8 mouse cellular contexts compared by ENCODE assay signal in genomic region chr8:94036541-94036940, GRCm38 (mm10). TPM values are rescaled to one million over a fixed set of nuclear protein-coding genes. Genes with fewer than 3 reads are reported as not detected.
DNase-seq lines count a peak whose midpoint lies in the region; ATAC-seq lines count a peak whose summit lies in the region.
"Not testable (repeated sequence)": the region's sequence is repeated elsewhere in the genome, so short reads cannot be mapped to it uniquely, and the experiment has no call there.

No protein-coding gene starts in this region.

- peaks cover 5 to 28% of the 10 kb centered on the region in 2 experiments; a peak in 3 of 4 replicates for H3K4me1 ChIP-seq in heart, embryonic 14.5 days (ENCODE audit: control insufficient read depth in 2 of 2, insufficient read depth in 2 of 2, low read length in 2 of 2)
- peaks cover 44% of the 10 kb centered on the region for H3K4me1 ChIP-seq in liver, embryonic 15.5 days (replicated peaks)
- H3K4me1 ChIP-seq in neural tube, embryonic 11.5 days (ENCODE audit: control insufficient read depth, insufficient read depth, low read length): peaks cover 12% of the 10 kb centered on the region
- peaks cover 19% of the 10 kb centered on the region for H3K4me1 ChIP-seq in stomach, embryonic 16.5 days (ENCODE audit: control insufficient read depth, insufficient read depth, low read length)

- 0% methylated on average over 21 of the region's 32 CpGs for WGBS in heart, embryonic 14.5 days
- WGBS in liver, embryonic 15.5 days (ENCODE audit: insufficient replicate concordance): under 1% methylated on average over 29 of the region's 32 CpGs
- under 1% methylated on average over 22 of the region's 32 CpGs for WGBS in neural tube, embryonic 11.5 days
- under 1% methylated on average over 21 of the region's 32 CpGs for WGBS in stomach, embryonic 16.5 days

- H3K9ac ChIP-seq in heart, embryonic 14.5 days (ENCODE audit: low read length): peak overlapping the region; percentile 74
- H3K9ac ChIP-seq in liver, embryonic 15.5 days: peak overlapping the region; percentile 69
- H3K9ac ChIP-seq in neural tube, embryonic 11.5 days (ENCODE audit: low read length): peak overlapping the region; percentile 63
- peak overlapping the region; percentile 75 for H3K9ac ChIP-seq in stomach, embryonic 16.5 days (ENCODE audit: low read length)

- not testable (repeated sequence) for H3K27me3 ChIP-seq in heart, embryonic 14.5 days (ENCODE audit: control insufficient read depth, insufficient read depth, low read length); liver, embryonic 15.5 days; neural tube, embryonic 11.5 days (ENCODE audit: control insufficient read depth, insufficient read depth, low read length); stomach, embryonic 16.5 days (ENCODE audit: control insufficient read depth, insufficient read depth, low read length)

- H3K27ac ChIP-seq in heart, embryonic 14.5 days (replicated peaks in 1 of 2; ENCODE audit: control insufficient read depth in 1 of 2, insufficient read depth in 1 of 2, low read depth in 2 of 2, low read length in 2 of 2): peak overlapping the region; percentile 80
- H3K27ac ChIP-seq in liver, embryonic 15.5 days (replicated peaks): peak overlapping the region; percentile 88
- H3K27ac ChIP-seq in neural tube, embryonic 11.5 days (ENCODE audit: low read depth, low read length): peak overlapping the region; percentile 44; the same call in 1 of the 2 replicates
- peak overlapping the region; percentile 61 for H3K27ac ChIP-seq in stomach, embryonic 16.5 days (ENCODE audit: low read length)

- peak overlapping the region; percentile 65 for H3K4me2 ChIP-seq in heart, embryonic 14.5 days (ENCODE audit: low read length)
- H3K4me2 ChIP-seq in liver, embryonic 15.5 days: peak overlapping the region; percentile 75
- peak overlapping the region; percentile 88 for H3K4me2 ChIP-seq in neural tube, embryonic 11.5 days (ENCODE audit: low read depth)
- H3K4me2 ChIP-seq in stomach, embryonic 16.5 days (ENCODE audit: low read depth, low read length): peak overlapping the region; percentile 89

- not testable (repeated sequence) for H3K36me3 ChIP-seq in heart, embryonic 14.5 days (ENCODE audit: control insufficient read depth, insufficient read depth, low read length); liver, embryonic 15.5 days (replicated peaks); neural tube, embryonic 11.5 days (ENCODE audit: control insufficient read depth, insufficient read depth, low read length); stomach, embryonic 16.5 days (ENCODE audit: control insufficient read depth, insufficient read depth, low read length)

- peak; percentile 62 for ATAC-seq in erythroblast, adult 5-6 weeks (replicated peaks; ENCODE audit: low FRiP score, poor library complexity, severe bottlenecking)
- peak; percentile 81 for ATAC-seq in heart, embryonic 14.5 days (ENCODE audit: insufficient number of reproducible peaks, insufficient read depth, low FRiP score, low read depth)
- peak; percentile 83 for ATAC-seq in liver, embryonic 15.5 days (ENCODE audit: insufficient read depth)
- ATAC-seq in neural tube, embryonic 11.5 days (ENCODE audit: insufficient read depth, low FRiP score, low TSS enrichment): peak; percentile 91
- ATAC-seq in stomach, embryonic 16.5 days (ENCODE audit: insufficient read depth, low FRiP score): peak; percentile 87

- peak; percentile 74 for DNase-seq in CD4-positive helper T cell, adult 2 months (ENCODE audit: low read depth, low spot score)
- DNase-seq in brain, adult 2 months (ENCODE audit: low read depth, low spot score): peak; percentile 78
- peak; percentile 62 to 80 for DNase-seq in kidney, postnatal 25 days
- peak; percentile 83 for DNase-seq in neural tube, embryonic 11.5 days (ENCODE audit: low spot score)

- peak overlapping the region; percentile 76 to 90 for H3K4me3 ChIP-seq in heart, embryonic 14.5 days (ENCODE audit: control insufficient read depth in 1 of 2, insufficient read depth in 1 of 2, low read depth in 1 of 2, low read length in 2 of 2)
- peak overlapping the region; percentile 71 for H3K4me3 ChIP-seq in liver, embryonic 15.5 days (replicated peaks)
- peak overlapping the region; percentile 80 for H3K4me3 ChIP-seq in neural tube, embryonic 11.5 days (ENCODE audit: low read depth, low read length)
- H3K4me3 ChIP-seq in stomach, embryonic 16.5 days (replicated peaks; ENCODE audit: low read length): peak overlapping the region; percentile 78

- H3K9me3 ChIP-seq in heart, embryonic 14.5 days (ENCODE audit: control insufficient read depth, low read length); liver, embryonic 15.5 days (replicated peaks); neural tube, embryonic 11.5 days (ENCODE audit: control insufficient read depth, low read length); stomach, embryonic 16.5 days (replicated peaks; ENCODE audit: control insufficient read depth, low read length): not testable (repeated sequence)

RNA-seq across cellular contexts. Expression of gene Nudt21, which starts 0.3 kb away (rescaled TPM):
- 30.9 and 43.6 TPM in 2 replicates for total RNA-seq in erythroblast, adult 5-6 weeks (2015; ENCODE audit: low replicate concordance)
- 23.6 and 23.7 TPM in 2 replicates for total RNA-seq in erythroblast, adult 5-6 weeks (2017; ENCODE audit: low replicate concordance)
- polyA plus RNA-seq in heart, embryonic 14.5 days (2014; fragmentation: Nextera tagmentation; extraction: Ambion mirVana): 85.6 and 88.1 TPM in 2 replicates
- polyA plus RNA-seq in liver, embryonic 15.5 days (2015; fragmentation: Nextera tagmentation; extraction: Ambion mirVana): 70.5 and 74.4 TPM in 2 replicates
- 160 and 162 TPM in 2 replicates for polyA plus RNA-seq in neural tube, embryonic 11.5 days (2014; fragmentation: Nextera tagmentation; extraction: Ambion mirVana)
- polyA plus RNA-seq in stomach, embryonic 16.5 days (2015; fragmentation: Nextera tagmentation; extraction: Ambion mirVana): 86.7 and 97.0 TPM in 2 replicates

RNA-seq across cellular contexts. Expression of gene Ogfod1, which starts 0.5 kb away (rescaled TPM):
- 1.7 and 6.7 TPM in 2 replicates for total RNA-seq in erythroblast, adult 5-6 weeks (2015; ENCODE audit: low replicate concordance)
- 2.0 and 2.5 TPM in 2 replicates for total RNA-seq in erythroblast, adult 5-6 weeks (2017; ENCODE audit: low replicate concordance)
- 11.9 and 12.2 TPM in 2 replicates for polyA plus RNA-seq in heart, embryonic 14.5 days (2014; fragmentation: Nextera tagmentation; extraction: Ambion mirVana)
- polyA plus RNA-seq in liver, embryonic 15.5 days (2015; fragmentation: Nextera tagmentation; extraction: Ambion mirVana): 4.2 and 4.9 TPM in 2 replicates
- 12.5 and 14.2 TPM in 2 replicates for polyA plus RNA-seq in neural tube, embryonic 11.5 days (2014; fragmentation: Nextera tagmentation; extraction: Ambion mirVana)
- polyA plus RNA-seq in stomach, embryonic 16.5 days (2015; fragmentation: Nextera tagmentation; extraction: Ambion mirVana): 15.5 and 16.1 TPM in 2 replicates

RNA-seq across cellular contexts. Expression of gene Amfr, which starts 23.9 kb away (rescaled TPM):
- 14.2 and 30.7 TPM in 2 replicates for total RNA-seq in erythroblast, adult 5-6 weeks (2015; ENCODE audit: low replicate concordance)
- 46.3 and 50.1 TPM in 2 replicates for total RNA-seq in erythroblast, adult 5-6 weeks (2017; ENCODE audit: low replicate concordance)
- polyA plus RNA-seq in heart, embryonic 14.5 days (2014; fragmentation: Nextera tagmentation; extraction: Ambion mirVana): 60.3 and 63.1 TPM in 2 replicates
- 52.2 and 59.4 TPM in 2 replicates for polyA plus RNA-seq in liver, embryonic 15.5 days (2015; fragmentation: Nextera tagmentation; extraction: Ambion mirVana)
- 58.8 and 61.6 TPM in 2 replicates for polyA plus RNA-seq in neural tube, embryonic 11.5 days (2014; fragmentation: Nextera tagmentation; extraction: Ambion mirVana)
- 27.7 and 27.8 TPM in 2 replicates for polyA plus RNA-seq in stomach, embryonic 16.5 days (2015; fragmentation: Nextera tagmentation; extraction: Ambion mirVana)

Comparison
In these comparisons a context has a peak if more than half of its experiments do, and no peak if none do; other contexts are left out.
1. Peak in every context shown above with its lines: DNase-seq, ATAC-seq, H3K4me3 ChIP-seq and H3K27ac ChIP-seq.